Mouse (Mus musculus): ENCODE measurements around the gene Lamc2.

GRCm38 (mm10) chr1:153192379-153192778, 6.1 kb upstream of the Lamc2 start:
- TF ChIP-seq CTCF (IDR thresholded peaks at IDR 0.05; ENCODE audit: control insufficient read depth, insufficient read depth, low read length) (no peak), POLR2A (IDR thresholded peaks at IDR 0.05; ENCODE audit: borderline replicate concordance, control insufficient read depth, low read depth, low read length) (no peak)
